Mouse (Mus musculus): ENCODE data around the gene Acsl3. TPM values are rescaled to one million over a fixed set of nuclear protein-coding genes. Genes with fewer than 3 reads are reported as not detected.

Gene Acsl3
- total RNA-seq, 2 experiments from 2014 or later = 11.3 to 14.1 TPM

- no peak for DNase-seq
These were observed 29.2 kb downstream of the Acsl3 start for GRCm38 (mm10) chr1:78686872-78687271.

DNA sequence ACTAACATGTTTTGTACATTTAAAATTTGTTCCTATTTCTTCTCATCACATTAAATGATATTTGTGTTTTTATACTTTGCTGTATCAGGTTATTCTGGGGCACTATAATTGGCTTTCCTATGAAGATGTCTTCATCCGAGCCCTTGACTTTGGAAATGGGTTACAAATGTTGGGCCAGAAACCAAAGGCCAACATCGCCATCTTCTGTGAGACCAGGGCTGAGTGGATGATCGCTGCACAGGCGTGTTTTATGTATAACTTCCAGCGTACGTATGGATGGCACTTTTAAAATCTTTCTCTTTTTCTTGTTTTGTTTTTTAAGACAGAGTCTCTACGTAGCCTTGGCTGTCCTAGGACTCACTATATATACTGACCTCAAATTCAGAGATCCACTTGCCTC is 30.5 kb downstream of the Acsl3 start:
- no peak for DNase-seq

GRCm38 (mm10) chr1:78694503-78695258 is 37.1 kb downstream of the Acsl3 start:
- no peak for DNase-seq

GRCm38 (mm10) chr1:78696305-78696704 is 38.7 kb downstream of the Acsl3 start:
- no peak for DNase-seq

DNA sequence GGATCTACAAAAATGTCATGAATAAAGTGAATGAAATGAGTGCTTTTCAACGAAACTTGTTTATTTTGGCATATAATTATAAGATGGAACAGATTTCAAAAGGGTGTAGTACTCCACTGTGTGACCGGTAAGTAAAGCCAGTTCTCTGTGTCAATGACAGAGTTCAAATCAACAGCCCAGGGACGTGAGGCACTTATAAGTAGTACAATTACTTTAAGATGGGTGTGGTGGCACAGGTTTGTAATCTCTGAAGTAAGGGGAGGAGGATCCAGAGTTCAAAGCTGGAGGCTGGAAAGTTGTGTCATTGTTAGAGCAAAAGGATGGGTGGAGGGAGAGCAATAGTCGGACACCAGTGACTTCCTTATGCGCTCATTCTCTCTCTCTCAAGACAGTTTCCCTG is 39.3 kb downstream of the Acsl3 start:
- no peak for DNase-seq

GRCm38 (mm10) chr1:78698138-78698537 is 40.5 kb downstream of the Acsl3 start:
- DNase-seq = no peak

- DNase-seq = no peak
These were observed 44.1 kb downstream of the Acsl3 start for GRCm38 (mm10) chr1:78701740-78702139.

DNA sequence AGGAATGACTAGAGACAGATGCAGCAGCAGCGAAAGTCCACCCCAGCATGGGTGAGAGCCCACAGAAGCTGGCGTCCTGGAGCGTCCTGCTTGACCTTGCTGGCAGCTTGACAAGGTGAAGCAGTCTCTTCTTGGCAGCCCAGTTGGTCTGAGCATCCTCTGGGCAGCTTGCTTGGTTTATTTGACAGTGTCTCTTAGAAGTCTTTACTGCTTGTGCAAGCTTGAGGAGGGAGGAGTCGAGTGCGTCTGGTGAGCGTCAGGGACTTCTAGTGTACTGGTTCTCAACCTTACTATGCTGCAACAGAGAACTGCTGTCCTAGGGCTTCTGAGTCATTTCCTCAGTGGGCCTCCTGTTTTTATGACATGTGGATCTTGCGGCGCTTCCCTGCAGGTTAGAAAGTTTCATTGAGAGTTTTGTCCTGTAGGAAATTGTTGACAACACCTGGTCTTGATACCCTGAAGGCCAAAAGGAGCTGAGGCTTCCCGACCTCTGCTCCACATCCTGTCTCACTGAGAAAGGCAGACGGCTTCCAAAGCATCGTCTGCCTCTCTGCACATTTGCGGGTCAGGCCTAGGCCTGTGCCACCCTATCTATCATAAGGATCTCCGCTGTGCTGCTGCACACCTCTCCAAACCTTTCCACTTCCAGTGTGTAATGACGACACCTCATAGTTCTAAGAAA is 44.8 kb downstream of the Acsl3 start:
- DNase-seq = no peak

DNA sequence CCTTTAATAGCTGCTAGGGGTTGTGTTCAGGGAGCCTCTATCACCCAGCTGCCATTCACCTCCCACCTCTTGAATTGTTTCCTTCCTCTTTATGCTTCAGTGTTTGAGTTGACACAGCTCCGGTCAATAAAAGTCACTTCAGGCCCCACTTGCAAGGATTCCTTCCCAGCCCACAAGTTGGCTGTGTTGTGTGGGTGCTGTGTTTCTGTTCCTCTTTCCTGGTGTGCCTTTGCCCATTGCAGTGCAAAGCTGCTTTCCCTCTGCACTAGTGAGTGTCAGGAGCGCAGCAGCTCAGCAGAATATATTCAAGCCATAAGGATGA is 45.3 kb downstream of the Acsl3 start:
- no peak for DNase-seq

- no peak for DNase-seq
These were observed 48.7 kb downstream of the Acsl3 start for GRCm38 (mm10) chr1:78706338-78706737.

DNA sequence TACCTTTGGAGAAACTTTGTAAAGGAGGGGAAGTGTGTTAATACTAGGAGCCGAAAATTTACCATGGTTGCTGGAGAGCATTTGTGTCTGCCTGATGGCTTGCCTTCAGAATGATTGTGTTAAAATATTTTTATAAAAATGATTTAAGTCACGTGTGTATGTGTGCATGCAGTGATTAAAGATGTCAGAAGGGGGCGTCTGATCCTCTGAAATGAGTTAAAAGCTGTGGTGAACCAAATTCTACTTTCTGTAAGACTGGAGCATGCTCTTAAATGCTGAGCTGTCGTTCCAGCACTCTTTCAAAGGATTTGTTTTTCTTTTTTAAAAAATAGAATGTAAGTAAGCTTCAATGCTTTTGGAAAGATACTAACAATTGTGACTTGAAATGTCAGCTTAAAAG is 49.7 kb downstream of the Acsl3 start:
- no peak for DNase-seq

- DNase-seq = no peak
These were observed 52.4 kb downstream of the Acsl3 start for GRCm38 (mm10) chr1:78710026-78710425.

- no peak for DNase-seq
These were observed 53.1 kb downstream of the Acsl3 start for GRCm38 (mm10) chr1:78710613-78711329.

DNA sequence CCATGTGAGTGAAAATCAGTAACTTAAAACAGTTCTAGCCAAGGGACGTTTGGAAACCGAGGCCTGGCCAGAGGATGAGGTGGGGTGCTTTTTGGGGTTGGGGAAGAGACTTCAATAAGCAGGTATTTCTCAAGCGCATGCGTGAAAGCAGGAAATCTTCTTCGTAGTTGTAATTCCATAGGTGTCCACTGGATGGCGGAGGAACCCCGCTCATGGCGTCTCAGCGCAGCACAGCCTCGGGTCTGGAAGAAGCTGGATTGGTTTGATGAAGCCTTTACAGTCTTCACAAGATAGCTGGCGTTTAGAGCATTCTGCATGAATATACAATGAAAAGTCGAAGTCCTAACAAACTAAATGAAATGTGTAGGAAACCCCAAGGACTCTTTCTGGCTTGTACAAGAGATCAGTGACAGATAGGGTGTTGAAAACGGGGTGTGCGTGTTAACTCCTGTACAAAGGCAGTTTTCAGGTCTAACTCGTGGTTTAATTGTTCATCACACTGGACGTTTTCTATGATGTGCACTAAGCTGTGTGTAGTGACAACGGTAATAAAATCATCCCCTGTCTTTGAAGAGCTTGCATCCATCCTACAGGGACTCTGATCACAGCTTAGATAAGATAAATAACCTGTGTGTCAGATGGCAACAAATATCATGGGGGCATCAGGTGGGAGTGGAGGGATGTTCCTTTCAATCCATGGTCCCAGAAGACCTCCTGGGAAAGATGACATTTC is 67.0 kb downstream of the Acsl3 start:
- DNase-seq = peak; percentile 72

- no peak for DNase-seq
These were observed 67.5 kb downstream of the Acsl3 start for GRCm38 (mm10) chr1:78725191-78725490.

GRCm38 (mm10) chr1:78725617-78726223 is 68.1 kb downstream of the Acsl3 start:
- no peak for DNase-seq

GRCm38 (mm10) chr1:78730114-78730720 is 72.6 kb downstream of the Acsl3 start:
- DNase-seq = no peak

- DNase-seq = no peak
These were observed 74.7 kb downstream of the Acsl3 start for GRCm38 (mm10) chr1:78732290-78732689.

GRCm38 (mm10) chr1:78734261-78735000 is 76.8 kb downstream of the Acsl3 start:
- DNase-seq = peak; percentile 26

- DNase-seq = no peak
These were observed 80.0 kb downstream of the Acsl3 start for GRCm38 (mm10) chr1:78737646-78738045.

DNA sequence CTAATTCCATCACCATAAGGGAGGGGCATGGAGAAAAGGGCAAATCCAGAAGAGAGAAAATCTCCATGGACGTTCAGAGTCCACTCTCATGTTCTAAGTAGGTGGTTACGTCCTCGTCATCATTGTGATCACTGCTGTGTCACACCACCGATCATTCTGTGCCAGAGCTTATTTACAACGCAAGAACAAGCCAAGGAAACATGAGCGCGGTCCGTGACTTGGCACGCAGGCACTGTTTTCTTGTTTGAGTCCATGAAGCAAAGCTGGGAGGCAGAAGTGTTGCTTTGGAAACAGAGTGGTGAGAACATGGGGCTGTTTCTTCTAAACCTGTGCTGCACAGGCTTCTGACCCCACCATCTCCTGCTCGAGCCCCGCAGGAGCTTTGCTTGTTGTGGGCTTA is 83.1 kb downstream of the Acsl3 start:
- DNase-seq = no peak
